Mouse (Mus musculus) liver, postnatal 0 days (tissue): ENCODE data around the gene Fnip2. TPM values are rescaled to one million over a fixed set of nuclear protein-coding genes. Genes with fewer than 3 reads are reported as not detected.

ENCODE experiments used
- ATAC-seq: fragments of 200-750 bp; cut with Nextera tagmentation; 2 replicates; pipeline ENCODE4 v1.8.0; 2017; ENCODE audit warnings: mild to moderate bottlenecking, moderate library complexity
- DNase-seq: peaks from one replicate; pipeline ENCODE4 v3.0.0-alpha.2; 2016
- H3K27ac ChIP-seq: fragments of 300-500 bp; sonication (generic); 2 replicates; pipeline ENCODE4 v1.5.1; 2014; ENCODE audit warnings: antibody characterized with exemption, moderate library complexity, mild to moderate bottlenecking, low read depth
- H3K27me3 ChIP-seq: fragments of 300-500 bp; sonication (generic); 2 replicates; pipeline ENCODE4 v1.6.1; 2014; ENCODE audit warnings: low read length, control low read depth, mixed read lengths; ENCODE audit not compliant: insufficient read depth
- H3K36me3 ChIP-seq: fragments of 300-500 bp; sonication (generic); replicated peaks from 2 replicates; pipeline ENCODE4 v1.6.1; 2014; ENCODE audit warnings: mild to moderate bottlenecking, control low read depth, low read length, moderate library complexity, mixed read lengths; ENCODE audit not compliant: insufficient read depth
- H3K4me1 ChIP-seq: fragments of 300-500 bp; sonication (generic); 2 replicates; pipeline ENCODE4 v1.6.1; 2014; ENCODE audit warnings: antibody characterized with exemption, mild to moderate bottlenecking, control low read depth; ENCODE audit not compliant: insufficient read depth
- H3K4me2 ChIP-seq: fragments of 300-500 bp; sonication (generic); 2 replicates; pipeline ENCODE4 v1.6.1; 2014; ENCODE audit warnings: low read depth, mild to moderate bottlenecking, low read length, moderate library complexity, mixed read lengths
- H3K4me3 ChIP-seq: fragments of 300-500 bp; sonication (generic); 2 replicates; pipeline ENCODE4 v1.5.1; 2014; ENCODE audit warnings: low read depth, low read length
- H3K9ac ChIP-seq: fragments of 300-500 bp; sonication (generic); replicated peaks from 2 replicates; pipeline ENCODE4 v1.6.1; 2014; ENCODE audit warnings: mild to moderate bottlenecking, moderate library complexity
- H3K9me3 ChIP-seq: fragments of 300-500 bp; sonication (generic); 2 replicates; pipeline ENCODE4 v1.6.1; 2016; ENCODE audit warnings: mild to moderate bottlenecking, control low read depth, low read length, mixed read lengths
- CTCF ChIP-seq: sonication (generic); IDR thresholded peaks from 2 replicates; pipeline ENCODE4 v1.5.1; 2016; ENCODE audit warnings: antibody characterized with exemption, low read depth
- EP300 ChIP-seq: IDR thresholded peaks from 2 replicates; pipeline ENCODE4 v1.6.1; 2016; ENCODE audit warnings: antibody characterized with exemption, low read depth, mild to moderate bottlenecking
- WGBS: fragments of 180-500 bp; shearing (Covaris S2); extraction: QIAGEN DNeasy Blood & Tissue Kit; methylation state at CpG from one replicate; pipeline ENCODE4 v1.1.7; 2014; ENCODE audit not compliant: insufficient replicate concordance; 5-methylcytosine and 5-hydroxymethylcytosine counted together
- polyA plus RNA-seq: library from polyadenylated mRNA; unstranded; fragments of >200 nt; fragmentation: Nextera tagmentation; extraction: Ambion mirVana; gene quantifications from 2 replicates; pipeline ENCODE4 v1.2.1, GENCODE M21; 2015

Gene Fnip2
- polyA plus RNA-seq, 1 experiment from 2014 or later = 3.0 TPM

- Histone ChIP-seq H3K9me3 (no peaks in the 10 kb centered on the region), H3K27me3 (no peaks in the 10 kb centered on the region), H3K27ac (no peak overlapping the region), H3K9ac (no peak overlapping the region), H3K36me3 (peaks cover 8% of the 10 kb centered on the region; the same call in 1 of the 2 replicates), H3K4me1 (no peaks in the 10 kb centered on the region), H3K4me3 (no peak overlapping the region), H3K4me2 (no peak overlapping the region)
- ATAC-seq (no peak), DNase-seq (no peak)
- 91% methylated on average over 8 of the region's 8 CpGs for WGBS
- TF ChIP-seq CTCF (no peak), EP300 (no peak)
Measured at GRCm38 (mm10) chr3:79549751-79550393, 17.7 kb downstream of the Fnip2 start.

GRCm38 (mm10) chr3:79548681-79549437 is 18.7 kb downstream of the Fnip2 start:
- no peak overlapping the region for H3K9ac ChIP-seq
- DNase-seq = no peak
- peaks cover 10% of the 10 kb centered on the region for H3K36me3 ChIP-seq
- H3K27ac ChIP-seq = no peak overlapping the region
- no peak for ATAC-seq
- H3K9me3 ChIP-seq = no peaks in the 10 kb centered on the region
- WGBS = 65% methylated on average over 17 of the region's 17 CpGs
- TF ChIP-seq EP300 = no peak
- no peak for TF ChIP-seq CTCF
- H3K4me2 ChIP-seq = no peak overlapping the region
- H3K4me3 ChIP-seq = no peak overlapping the region
- H3K4me1 ChIP-seq = no peaks in the 10 kb centered on the region
- H3K27me3 ChIP-seq = no peaks in the 10 kb centered on the region

GRCm38 (mm10) chr3:79542585-79542984 is 25.0 kb downstream of the Fnip2 start:
- no peaks in the 10 kb centered on the region for H3K9me3 ChIP-seq
- peaks cover 12% of the 10 kb centered on the region for H3K36me3 ChIP-seq
- DNase-seq (peak; percentile 64), ATAC-seq (peak; percentile 72)
- no peak overlapping the region; the same call in 1 of the 2 replicates for H3K4me2 ChIP-seq
- WGBS = 12% methylated on average over 6 of the region's 6 CpGs
- TF ChIP-seq EP300 (no peak), CTCF (0 out of 2 replicates have a peak, but pooled peaks have one; percentile 9)
- no peak overlapping the region for H3K27ac ChIP-seq
- H3K4me1 ChIP-seq = peaks cover 28% of the 10 kb centered on the region
- no peak overlapping the region for H3K4me3 ChIP-seq
- no peaks in the 10 kb centered on the region for H3K27me3 ChIP-seq
- 0 out of 2 replicates have a peak overlapping the region, but pooled peaks have one; percentile 30 for H3K9ac ChIP-seq

GRCm38 (mm10) chr3:79539656-79540055 is 27.9 kb downstream of the Fnip2 start:
- H3K27me3 ChIP-seq = no peaks in the 10 kb centered on the region
- ATAC-seq = peak; percentile 16; the same call in 1 of the 2 replicates
- peaks cover 37% of the 10 kb centered on the region for H3K4me1 ChIP-seq
- peaks cover 3% of the 10 kb centered on the region; the same call in 1 of the 2 replicates for H3K36me3 ChIP-seq
- no peak overlapping the region for H3K9ac ChIP-seq
- no peak for DNase-seq
- TF ChIP-seq CTCF (no peak), EP300 (no peak)
- H3K4me3 ChIP-seq = no peak overlapping the region
- no peak overlapping the region for H3K4me2 ChIP-seq
- peak overlapping the region; percentile 25 for H3K27ac ChIP-seq
- no peaks in the 10 kb centered on the region for H3K9me3 ChIP-seq

- Histone ChIP-seq H3K9me3 (no peaks in the 10 kb centered on the region), H3K9ac (no peak overlapping the region), H3K27me3 (no peaks in the 10 kb centered on the region), H3K36me3 (peaks cover 3% of the 10 kb centered on the region; the same call in 1 of the 2 replicates), H3K4me2 (no peak overlapping the region), H3K27ac (peak overlapping the region; percentile 63), H3K4me1 (peaks cover 37% of the 10 kb centered on the region), H3K4me3 (no peak overlapping the region)
- ATAC-seq (peak; percentile 49; the same call in 1 of the 2 replicates), DNase-seq (no peak)
- TF ChIP-seq EP300 = no peak
- 72% methylated on average over 3 of the region's 3 CpGs for WGBS
Measured at GRCm38 (mm10) chr3:79539124-79539523, 28.5 kb downstream of the Fnip2 start.

- Histone ChIP-seq H3K9ac (no peak overlapping the region), H3K4me3 (no peak overlapping the region), H3K4me1 (peaks cover 37% of the 10 kb centered on the region), H3K9me3 (no peaks in the 10 kb centered on the region), H3K27me3 (no peaks in the 10 kb centered on the region), H3K36me3 (no peaks in the 10 kb centered on the region), H3K4me2 (no peak overlapping the region), H3K27ac (no peak overlapping the region)
- ATAC-seq = peak; percentile 50
- TF ChIP-seq EP300 (peak; percentile 41; the same call in 1 of the 2 replicates), CTCF (0 out of 2 replicates have a peak, but pooled peaks have one; percentile 3)
- DNase-seq = no peak
- 50% methylated on average over 3 of the region's 3 CpGs for WGBS
Measured at GRCm38 (mm10) chr3:79538342-79538741, 29.3 kb downstream of the Fnip2 start.
